Mouse (Mus musculus): Measurements from ENCODE around the gene Ncln. TPM values are rescaled to one million over a fixed set of nuclear protein-coding genes. Genes with fewer than 3 reads are reported as not detected.

Gene Ncln
- polyA plus RNA-seq, 1 experiment from 2014 or later, result 56.1 TPM

DNA sequence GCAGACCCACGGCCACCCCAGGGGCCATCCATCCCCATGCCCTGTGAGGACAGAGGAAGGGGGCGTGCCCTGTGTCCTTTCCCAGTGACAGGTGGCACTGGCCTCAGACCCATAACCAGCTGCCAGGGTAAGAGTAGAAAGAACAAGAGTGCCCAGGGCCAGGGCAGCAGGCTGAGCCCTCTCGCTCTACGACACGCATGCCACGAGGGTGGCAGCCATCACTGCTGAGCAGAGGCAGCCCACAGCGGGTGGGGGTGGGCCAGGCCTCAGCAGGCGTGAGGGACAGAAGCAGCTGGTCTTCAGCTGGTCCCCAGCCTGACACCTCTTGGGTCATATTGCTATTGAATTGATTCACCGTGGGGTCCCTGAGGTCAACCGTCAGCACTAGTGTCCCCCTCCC lies 9.7 kb downstream of the Ncln start:
- DNase-seq (ENCODE audit: low spot score) (no peak), ATAC-seq (replicated peaks; ENCODE audit: low FRiP score, low read depth) (no peak)
- Histone ChIP-seq H3K36me3 (ENCODE audit: insufficient read depth, low read length) (peaks cover 42% of the 10 kb centered on the region), H3K4me2 (ENCODE audit: low read length) (no peak overlapping the region), H3K27me3 (ENCODE audit: insufficient read depth, low read length) (peaks cover 8% of the 10 kb centered on the region; the same call in 1 of the 2 replicates), H3K9me3 (replicated peaks; ENCODE audit: low read length) (no peaks in the 10 kb centered on the region), H3K4me1 (replicated peaks; ENCODE audit: insufficient read depth, low read length) (no peaks in the 10 kb centered on the region), H3K4me3 (replicated peaks; ENCODE audit: low read depth, low read length) (no peak overlapping the region), H3K9ac (ENCODE audit: low read depth, low read length) (no peak overlapping the region), H3K27ac (no peak overlapping the region)
- WGBS, result 85% methylated on average over 10 of the region's 10 CpGs
- no peak for TF ChIP-seq CTCF (IDR thresholded peaks at IDR 0.05; ENCODE audit: low read depth)

GRCm38 (mm10) chr10:81485479-81486018 lies 10.6 kb downstream of the Ncln start:
- Histone ChIP-seq H3K4me3 (replicated peaks; ENCODE audit: low read depth, low read length) (no peak overlapping the region), H3K4me1 (replicated peaks; ENCODE audit: insufficient read depth, low read length) (no peaks in the 10 kb centered on the region), H3K27me3 (ENCODE audit: insufficient read depth, low read length) (peaks cover 17% of the 10 kb centered on the region; the same call in 1 of the 2 replicates), H3K27ac (no peak overlapping the region), H3K4me2 (ENCODE audit: low read length) (no peak overlapping the region), H3K9ac (ENCODE audit: low read depth, low read length) (no peak overlapping the region), H3K9me3 (replicated peaks; ENCODE audit: low read length) (no peaks in the 10 kb centered on the region), H3K36me3 (ENCODE audit: insufficient read depth, low read length) (peaks cover 33% of the 10 kb centered on the region)
- WGBS, result 73% methylated on average over 7 of the region's 7 CpGs
- DNase-seq (ENCODE audit: low spot score) (no peak), ATAC-seq (replicated peaks; ENCODE audit: low FRiP score, low read depth) (no peak)
- TF ChIP-seq CTCF (IDR thresholded peaks at IDR 0.05; ENCODE audit: low read depth), result no peak

DNA sequence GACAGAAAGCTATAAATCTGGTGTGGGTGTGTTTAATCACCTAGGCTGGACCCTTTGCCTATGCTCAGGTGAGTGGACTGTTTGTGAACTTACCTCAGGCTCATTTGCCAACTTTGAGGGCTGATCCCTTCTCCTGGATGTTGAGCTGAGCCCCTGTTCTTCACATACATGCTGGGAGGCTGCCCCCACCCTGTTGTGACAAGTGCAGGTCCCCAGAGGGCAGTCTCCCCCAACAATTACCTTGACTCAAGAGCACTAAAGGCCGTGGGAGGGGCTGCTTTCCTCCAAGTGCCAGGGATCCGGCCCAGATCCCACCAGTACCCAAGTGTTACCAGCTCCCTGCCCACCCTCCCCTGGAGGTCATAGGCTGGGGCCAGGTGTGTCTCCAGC lies 11.1 kb downstream of the Ncln start:
- peaks cover 29% of the 10 kb centered on the region for H3K36me3 ChIP-seq (ENCODE audit: insufficient read depth, low read length)
- no peak overlapping the region for H3K4me3 ChIP-seq (replicated peaks; ENCODE audit: low read depth, low read length)
- no peaks in the 10 kb centered on the region for H3K4me1 ChIP-seq (replicated peaks; ENCODE audit: insufficient read depth, low read length)
- H3K9ac ChIP-seq (ENCODE audit: low read depth, low read length), result no peak overlapping the region
- H3K27ac ChIP-seq, result no peak overlapping the region
- no peak for DNase-seq (ENCODE audit: low spot score)
- 10% methylated on average over 2 of the region's 2 CpGs for WGBS
- ATAC-seq (replicated peaks; ENCODE audit: low FRiP score, low read depth), result no peak
- H3K4me2 ChIP-seq (ENCODE audit: low read length), result no peak overlapping the region
- H3K27me3 ChIP-seq (ENCODE audit: insufficient read depth, low read length), result peaks cover 18% of the 10 kb centered on the region; the same call in 1 of the 2 replicates
- TF ChIP-seq CTCF (IDR thresholded peaks at IDR 0.05; ENCODE audit: low read depth), result peak; percentile 23
- H3K9me3 ChIP-seq (replicated peaks; ENCODE audit: low read length), result no peaks in the 10 kb centered on the region

DNA sequence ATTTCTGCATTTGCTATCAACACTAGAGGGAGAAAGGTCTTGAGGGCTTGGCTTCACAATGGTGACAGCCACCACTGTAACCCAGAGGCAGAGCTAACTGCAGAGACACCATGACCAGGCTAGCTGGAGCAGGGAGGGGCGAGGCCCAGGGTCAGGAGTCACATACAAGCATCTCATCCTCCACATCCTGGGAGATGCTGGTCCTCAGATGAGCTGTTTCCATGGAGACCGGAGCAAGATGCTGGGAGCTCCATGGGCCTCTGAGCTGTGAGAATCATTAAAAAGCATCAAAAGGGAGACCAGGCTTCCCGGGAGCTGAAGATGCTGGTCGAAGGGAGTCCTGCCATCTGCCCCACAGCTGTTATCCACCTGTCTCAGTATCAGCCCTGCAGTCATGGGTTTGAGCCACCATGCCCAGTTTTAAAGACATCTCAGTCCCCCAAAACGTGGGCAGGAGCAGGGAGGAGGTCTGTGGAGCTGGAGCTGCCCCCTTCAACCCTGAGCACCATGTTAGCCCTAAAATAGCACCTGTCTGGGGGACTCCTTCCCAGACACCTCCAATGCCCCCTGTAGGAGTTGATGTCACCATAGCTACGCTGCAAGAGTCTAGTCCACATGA lies 11.6 kb downstream of the Ncln start:
- peaks cover 18% of the 10 kb centered on the region; the same call in 1 of the 2 replicates for H3K27me3 ChIP-seq (ENCODE audit: insufficient read depth, low read length)
- H3K4me2 ChIP-seq (ENCODE audit: low read length), result no peak overlapping the region
- H3K36me3 ChIP-seq (ENCODE audit: insufficient read depth, low read length), result peaks cover 24% of the 10 kb centered on the region
- H3K9me3 ChIP-seq (replicated peaks; ENCODE audit: low read length), result no peaks in the 10 kb centered on the region
- DNase-seq (ENCODE audit: low spot score), result no peak
- H3K4me3 ChIP-seq (replicated peaks; ENCODE audit: low read depth, low read length), result no peak overlapping the region
- H3K9ac ChIP-seq (ENCODE audit: low read depth, low read length), result no peak overlapping the region
- ATAC-seq (replicated peaks; ENCODE audit: low FRiP score, low read depth), result no peak
- 58% methylated on average over 6 of the region's 6 CpGs for WGBS
- H3K4me1 ChIP-seq (replicated peaks; ENCODE audit: insufficient read depth, low read length), result no peaks in the 10 kb centered on the region
- no peak for TF ChIP-seq CTCF (IDR thresholded peaks at IDR 0.05; ENCODE audit: low read depth)
- no peak overlapping the region for H3K27ac ChIP-seq

- Histone ChIP-seq H3K4me2 (ENCODE audit: low read length) (no peak overlapping the region), H3K4me1 (replicated peaks; ENCODE audit: insufficient read depth, low read length) (no peaks in the 10 kb centered on the region), H3K9me3 (replicated peaks; ENCODE audit: low read length) (no peaks in the 10 kb centered on the region), H3K4me3 (replicated peaks; ENCODE audit: low read depth, low read length) (no peak overlapping the region), H3K27me3 (ENCODE audit: insufficient read depth, low read length) (peaks cover 18% of the 10 kb centered on the region; the same call in 1 of the 2 replicates), H3K27ac (no peak overlapping the region), H3K36me3 (ENCODE audit: insufficient read depth, low read length) (peaks cover 19% of the 10 kb centered on the region; the same call in 1 of the 2 replicates), H3K9ac (ENCODE audit: low read depth, low read length) (no peak overlapping the region)
- DNase-seq (ENCODE audit: low spot score) (no peak), ATAC-seq (replicated peaks; ENCODE audit: low FRiP score, low read depth) (no peak)
- peak; percentile 65 for TF ChIP-seq CTCF (IDR thresholded peaks at IDR 0.05; ENCODE audit: low read depth)
- WGBS, result 12% methylated on average over 9 of the region's 9 CpGs
These were observed 12.2 kb downstream of the Ncln start for GRCm38 (mm10) chr10:81483983-81484382.

DNA sequence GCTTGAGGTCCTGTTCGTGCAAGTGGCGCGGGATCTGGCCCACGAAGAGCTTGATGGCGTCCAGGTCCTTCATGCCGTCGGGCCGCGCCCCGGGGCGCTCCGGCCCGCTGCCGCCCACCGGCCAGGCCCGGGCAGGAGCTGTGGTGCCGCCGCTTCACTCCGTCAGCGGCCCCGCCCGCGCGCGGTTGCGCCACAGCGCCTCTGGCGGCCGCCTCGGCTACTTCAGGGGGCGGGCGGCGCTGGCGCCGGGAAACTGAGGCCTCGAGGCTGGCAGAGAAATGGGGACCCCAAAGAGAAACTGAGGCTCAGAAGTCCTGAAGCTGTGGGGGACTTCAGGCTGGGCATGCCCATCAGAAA lies 13.7 kb downstream of the Ncln start, which contains the start of gene Celf5:
Celf5 (minus strand) TSS at position 177 of the 357 bp plus-strand sequence.
- Histone ChIP-seq H3K9me3 (replicated peaks; ENCODE audit: low read length) (no peaks in the 10 kb centered on the region), H3K4me1 (replicated peaks; ENCODE audit: insufficient read depth, low read length) (no peaks in the 10 kb centered on the region), H3K27ac (no peak within 1 kb of the TSS), H3K4me3 (replicated peaks; ENCODE audit: low read depth, low read length) (peak within 1 kb of the TSS; percentile 31), H3K27me3 (ENCODE audit: insufficient read depth, low read length) (peaks cover 18% of the 10 kb centered on the region; the same call in 1 of the 2 replicates), H3K4me2 (ENCODE audit: low read length) (peak within 1 kb of the TSS; percentile 70), H3K36me3 (ENCODE audit: insufficient read depth, low read length) (peaks cover 5% of the 10 kb centered on the region; the same call in 1 of the 2 replicates), H3K9ac (ENCODE audit: low read depth, low read length) (peak within 1 kb of the TSS; percentile 24; the same call in 1 of the 2 replicates)
- DNase-seq (ENCODE audit: low spot score) (no peak), ATAC-seq (replicated peaks; ENCODE audit: low FRiP score, low read depth) (0 out of 2 replicates have a peak, but pooled peaks have one; percentile 22)
- TF ChIP-seq CTCF (IDR thresholded peaks at IDR 0.05; ENCODE audit: low read depth), result peak; percentile 65
- under 1% methylated on average over 26 of the region's 36 CpGs for WGBS
